Mouse (Mus musculus) embryonic facial prominence, embryonic 12.5 days (tissue): ENCODE data around the gene Esyt1. TPM values are rescaled to one million over a fixed set of nuclear protein-coding genes. Genes with fewer than 3 reads are reported as not detected.
A peak's percentile ranks its signal among the peaks of the same experiment; 100 is the strongest.
"Not testable (repeated sequence)": the region's sequence is repeated elsewhere in the genome, so short reads cannot be mapped to it uniquely, and the experiment has no call there.

Source experiments
- ATAC-seq: fragments of 200-750 bp; cut with Nextera tagmentation; 2 replicates; pipeline ENCODE4 v1.8.0; 2017; ENCODE audit not compliant: insufficient number of reproducible peaks, insufficient read depth, low FRiP score, low TSS enrichment
- H3K27ac ChIP-seq: fragments of 300-500 bp; sonication (generic); 2 replicates; pipeline ENCODE4 v1.5.1; 2016; ENCODE audit warnings: mild to moderate bottlenecking
- H3K27me3 ChIP-seq: fragments of 300-500 bp; sonication (generic); 2 replicates; pipeline ENCODE4 v1.6.1; 2016; ENCODE audit warnings: mild to moderate bottlenecking, moderate library complexity
- H3K36me3 ChIP-seq: fragments of 300-500 bp; sonication (generic); 2 replicates; pipeline ENCODE4 v1.6.1; 2016; ENCODE audit warnings: mild to moderate bottlenecking
- H3K4me1 ChIP-seq: fragments of 300-500 bp; sonication (generic); 2 replicates; pipeline ENCODE4 v1.6.1; 2016
- H3K4me2 ChIP-seq: fragments of 300-500 bp; sonication (generic); replicated peaks from 2 replicates; pipeline ENCODE4 v1.6.1; 2016; ENCODE audit warnings: mild to moderate bottlenecking, moderate library complexity
- H3K4me3 ChIP-seq: fragments of 300-500 bp; sonication (generic); 2 replicates; pipeline ENCODE4 v1.5.1; 2016; ENCODE audit warnings: mild to moderate bottlenecking
- H3K9ac ChIP-seq: fragments of 300-500 bp; sonication (generic); 2 replicates; pipeline ENCODE4 v1.6.1; 2016; ENCODE audit warnings: mild to moderate bottlenecking, moderate library complexity
- H3K9me3 ChIP-seq: fragments of 300-500 bp; sonication (generic); 2 replicates; pipeline ENCODE4 v1.6.1; 2016; ENCODE audit warnings: mild to moderate bottlenecking, moderate library complexity
- WGBS: fragments of 180-500 bp; shearing (Covaris S2); methylation state at CpG from one replicate; pipeline ENCODE4 v1.1.7; 2016; 5-methylcytosine and 5-hydroxymethylcytosine counted together
- polyA plus RNA-seq: library from polyadenylated mRNA; unstranded; fragments of >200 nt; fragmentation: Nextera tagmentation; extraction: Ambion mirVana; gene quantifications from 2 replicates; pipeline ENCODE4 v1.2.1, GENCODE M21; 2016

The Esyt1 gene
- polyA plus RNA-seq, 1 experiment from 2014 or later, result 29.2 TPM

DNA sequence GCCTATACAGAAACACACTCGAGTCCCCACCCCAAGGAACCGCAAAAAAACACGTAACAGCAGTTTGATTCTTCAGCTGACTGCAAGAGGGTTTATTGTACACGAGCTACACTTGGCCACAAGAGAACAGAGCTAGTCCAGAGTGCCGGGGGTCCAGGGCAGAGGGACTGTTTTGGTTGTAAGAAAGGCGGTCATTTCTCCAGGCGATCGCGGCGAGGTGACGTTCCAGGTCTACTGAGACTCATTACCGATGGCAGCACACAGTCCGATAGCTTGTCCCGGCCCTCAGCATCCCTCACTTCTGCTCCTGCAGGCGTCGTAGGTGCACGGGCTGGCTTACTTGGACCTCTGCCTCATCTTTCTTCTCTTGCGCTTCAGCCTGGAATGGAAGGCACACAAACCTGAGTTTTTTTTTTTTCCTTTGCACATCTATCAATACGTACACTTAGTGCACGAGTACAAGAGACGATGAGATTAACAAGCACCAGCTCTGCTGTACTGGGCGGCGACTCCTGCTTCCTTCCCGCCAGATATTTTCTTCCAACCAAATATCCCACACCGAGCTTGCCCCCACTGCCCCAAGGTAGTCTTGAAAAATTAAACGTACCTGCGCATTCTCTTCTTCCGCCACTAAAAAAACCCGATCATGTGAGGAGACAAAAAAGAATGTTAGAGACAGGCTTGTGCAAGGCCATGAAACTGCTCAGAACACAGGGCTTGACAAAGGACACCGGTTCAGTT lies 22.6 kb upstream of the Esyt1 start:
- not testable (repeated sequence) for ATAC-seq, H3K9me3 ChIP-seq, H3K27me3 ChIP-seq, H3K4me1 ChIP-seq
- Histone ChIP-seq H3K4me3 (peak overlapping the region; percentile 53), H3K9ac (peak overlapping the region; percentile 76), H3K4me2 (peak overlapping the region; percentile 80), H3K27ac (peak overlapping the region; percentile 98), H3K36me3 (peaks cover 21% of the 10 kb centered on the region)
- under 1% methylated on average over 30 of the region's 30 CpGs for WGBS

DNA sequence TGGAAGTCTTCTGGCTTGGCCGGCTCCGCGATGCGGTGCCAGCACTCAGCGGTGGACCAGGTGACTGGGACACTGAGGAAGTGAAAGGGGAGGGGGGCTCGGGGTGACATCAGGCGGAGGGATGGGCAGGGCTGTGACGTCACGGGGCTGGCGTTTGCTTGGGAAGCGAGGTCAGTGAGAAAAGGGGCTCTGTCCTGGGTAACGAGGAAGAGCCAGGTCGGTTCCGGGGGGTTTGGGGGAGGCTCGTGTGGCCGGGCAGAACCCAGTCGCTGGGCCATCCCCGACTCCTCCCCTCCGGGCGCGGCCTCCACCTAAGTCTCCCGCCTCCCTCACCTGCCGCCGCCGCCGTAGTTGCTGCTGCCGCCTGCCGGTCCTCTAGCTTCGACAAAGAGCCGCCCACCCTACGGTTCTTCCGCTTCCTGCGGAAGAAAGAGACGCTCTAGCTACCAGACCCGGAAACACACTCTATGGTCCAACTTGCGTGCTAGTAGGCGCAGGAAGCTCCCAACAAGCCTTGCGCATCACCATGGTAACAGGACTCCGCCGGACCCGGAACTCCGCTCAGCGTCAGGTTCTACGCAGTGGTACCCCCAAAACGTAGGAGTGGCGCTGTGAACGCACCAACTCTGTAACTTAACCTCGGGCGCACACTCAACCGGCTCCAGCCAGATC lies 21.8 kb upstream of the Esyt1 start, which contains the start of gene Zc3h10:
Zc3h10 (minus strand) TSS at position 414 of the 672 bp plus-strand sequence.
- Histone ChIP-seq H3K27ac (peak within 1 kb of the TSS; percentile 98), H3K27me3 (no peaks in the 10 kb centered on the region), H3K4me3 (peak within 1 kb of the TSS; percentile 53), H3K4me1 (peaks cover 8% of the 10 kb centered on the region), H3K4me2 (peak within 1 kb of the TSS; percentile 80), H3K9ac (peak within 1 kb of the TSS; percentile 76), H3K36me3 (peaks cover 28% of the 10 kb centered on the region), H3K9me3 (no peaks in the 10 kb centered on the region)
- peak; percentile 80 for ATAC-seq
- WGBS, result under 1% methylated on average over 47 of the region's 50 CpGs

DNA sequence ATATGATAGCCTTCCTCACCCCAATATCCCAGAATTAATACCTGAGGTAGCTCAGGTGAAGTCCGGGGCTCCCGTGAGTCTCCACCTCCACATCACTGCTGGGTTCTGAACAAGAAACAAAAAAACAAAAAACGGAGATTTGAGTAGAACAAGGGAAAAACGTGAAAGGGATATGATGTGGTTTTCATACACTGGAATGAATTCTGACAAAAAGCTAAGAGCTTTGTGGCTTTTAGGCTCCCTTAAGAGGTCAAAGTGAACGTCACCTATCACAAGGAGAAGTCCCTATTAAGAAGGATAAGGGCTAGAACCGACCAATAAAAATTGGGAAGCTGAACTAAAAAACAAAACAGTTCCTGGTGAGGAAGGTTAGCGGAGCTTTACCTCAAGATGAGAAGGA lies 21.1 kb upstream of the Esyt1 start:
- Histone ChIP-seq H3K27me3 (no peaks in the 10 kb centered on the region), H3K9me3 (no peaks in the 10 kb centered on the region), H3K27ac (peak overlapping the region; percentile 88), H3K4me2 (peak overlapping the region; percentile 80), H3K4me1 (peaks cover 8% of the 10 kb centered on the region), H3K4me3 (peak overlapping the region; percentile 53), H3K9ac (peak overlapping the region; percentile 76), H3K36me3 (peaks cover 33% of the 10 kb centered on the region)
- WGBS, result 26% methylated on average over 7 of the region's 7 CpGs
- no peak for ATAC-seq

DNA sequence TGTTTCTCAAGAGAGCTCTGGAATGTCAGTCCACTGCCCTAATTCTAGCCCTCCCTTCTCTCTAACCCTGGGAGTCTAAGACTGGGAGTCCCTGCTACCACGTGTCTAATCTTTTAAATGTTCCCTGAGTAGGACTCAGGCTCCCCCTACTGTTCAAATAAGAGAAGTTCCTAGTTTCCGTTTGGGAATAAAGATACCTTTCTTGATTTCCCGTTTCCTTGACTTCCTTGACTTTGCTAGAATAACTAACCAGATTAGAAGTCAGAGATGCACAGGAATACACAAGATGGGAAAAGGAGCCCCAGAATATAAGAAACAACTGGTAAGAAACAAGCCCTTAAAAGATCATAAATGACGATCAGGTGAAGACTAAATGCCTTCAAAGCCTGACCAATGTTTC lies 20.7 kb upstream of the Esyt1 start:
- Histone ChIP-seq H3K4me2 (peak overlapping the region; percentile 80), H3K4me1 (peaks cover 8% of the 10 kb centered on the region), H3K36me3 (peaks cover 34% of the 10 kb centered on the region), H3K27me3 (no peaks in the 10 kb centered on the region), H3K4me3 (peak overlapping the region; percentile 53), H3K9ac (peak overlapping the region; percentile 76), H3K27ac (peak overlapping the region; percentile 88; the same call in 1 of the 2 replicates), H3K9me3 (no peaks in the 10 kb centered on the region)
- ATAC-seq, result no peak
- whole genome bisulfite sequencing, result 13% methylated on average over 4 of the region's 4 CpGs

DNA sequence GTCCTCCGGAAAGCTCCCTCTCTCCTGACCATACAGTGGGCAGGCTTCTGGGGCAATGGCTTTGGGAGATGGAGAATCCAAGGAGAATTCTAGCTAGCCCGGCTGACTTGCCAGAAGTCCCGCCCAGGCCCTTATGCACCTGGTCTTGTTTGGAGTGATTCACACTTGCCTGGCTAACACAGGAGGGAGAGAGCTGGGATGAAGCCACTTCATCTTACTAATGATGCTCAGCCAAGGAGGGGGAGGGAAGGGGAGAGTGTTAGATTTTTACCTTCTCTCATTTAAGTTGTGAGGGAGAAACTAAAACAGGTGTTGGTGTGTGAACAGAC lies 19.9 kb upstream of the Esyt1 start:
- Histone ChIP-seq H3K4me3 (no peak overlapping the region), H3K27ac (no peak overlapping the region), H3K36me3 (peaks cover 40% of the 10 kb centered on the region), H3K9ac (no peak overlapping the region), H3K4me1 (peaks cover 8% of the 10 kb centered on the region), H3K4me2 (no peak overlapping the region), H3K27me3 (no peaks in the 10 kb centered on the region), H3K9me3 (no peaks in the 10 kb centered on the region)
- ATAC-seq, result no peak
- 84% methylated on average over 3 of the region's 3 CpGs for WGBS

DNA sequence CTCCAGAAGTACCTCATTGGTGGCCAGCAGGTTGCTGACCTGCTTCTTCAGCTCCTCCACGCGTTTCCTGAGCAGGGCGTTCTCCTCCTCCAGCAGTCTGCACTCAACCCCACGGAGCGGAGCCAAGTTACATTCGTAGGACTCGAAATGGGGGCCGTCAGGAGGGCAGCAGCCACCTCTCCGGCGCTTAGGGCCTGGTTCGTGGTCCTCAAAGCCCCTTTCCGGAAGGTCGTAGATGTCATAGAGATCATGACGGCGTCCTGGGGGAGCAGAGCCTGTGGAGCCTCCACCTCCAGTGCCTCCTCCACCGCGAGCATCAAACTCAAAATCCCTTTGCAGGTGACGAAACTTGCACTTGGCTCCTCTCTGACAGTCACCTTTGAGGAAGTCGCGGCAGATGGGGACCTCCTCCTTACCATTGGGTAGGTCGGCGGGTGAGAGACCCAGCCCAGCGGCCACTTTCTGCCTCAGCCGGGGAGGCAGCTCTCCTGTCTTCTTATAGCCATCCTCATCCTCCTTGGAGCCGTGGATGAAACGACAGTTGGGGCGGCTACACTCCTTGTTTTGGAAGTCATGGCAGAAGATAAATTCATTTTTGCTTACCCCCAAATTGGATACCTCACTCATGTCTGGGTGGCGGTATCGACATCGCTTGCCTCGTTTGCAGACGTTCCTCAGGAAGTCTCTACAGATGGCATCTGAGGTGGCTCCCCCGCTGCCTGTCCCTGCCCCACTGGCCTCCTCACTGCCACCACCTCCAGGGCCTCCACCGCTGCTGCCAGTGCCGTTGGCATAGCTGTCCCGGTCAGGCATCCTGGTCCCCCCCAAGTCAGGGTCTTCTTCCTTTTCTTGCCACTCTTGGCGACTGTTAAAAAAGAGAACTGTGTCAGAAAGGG lies 19.3 kb upstream of the Esyt1 start:
- H3K4me3 ChIP-seq, result no peak overlapping the region
- ATAC-seq, result no peak
- WGBS, result 95% methylated on average over 37 of the region's 37 CpGs

DNA sequence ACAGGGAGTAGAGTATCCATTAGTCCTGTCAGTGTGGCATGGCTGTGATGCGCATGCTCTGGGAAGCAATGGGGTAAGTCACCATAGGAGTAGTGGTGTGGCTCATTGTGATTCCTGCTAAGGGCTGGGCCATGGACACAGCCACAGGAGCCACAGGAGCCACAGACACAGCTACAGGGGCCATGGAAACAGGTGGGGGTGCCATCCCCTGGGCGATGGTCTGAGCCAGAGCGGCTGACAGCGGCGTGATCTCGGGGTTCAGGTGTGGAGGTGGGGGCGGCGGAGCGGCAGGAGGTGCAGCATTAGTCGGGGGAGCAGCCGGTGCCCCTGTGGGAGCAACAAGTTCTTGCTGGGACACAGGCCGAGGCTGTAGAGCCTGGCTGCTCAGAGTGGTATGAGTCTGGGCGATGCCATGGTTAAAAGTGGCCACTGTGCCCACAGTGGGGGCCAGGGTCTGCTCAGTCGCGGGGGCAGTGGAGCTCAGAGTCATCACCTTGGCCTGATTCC lies 18.5 kb upstream of the Esyt1 start:
- Histone ChIP-seq H3K27ac (no peak overlapping the region), H3K9ac (no peak overlapping the region), H3K36me3 (peaks cover 40% of the 10 kb centered on the region), H3K4me3 (no peak overlapping the region), H3K4me2 (no peak overlapping the region), H3K9me3 (no peaks in the 10 kb centered on the region), H3K4me1 (peaks cover 8% of the 10 kb centered on the region), H3K27me3 (no peaks in the 10 kb centered on the region)
- ATAC-seq, result no peak
- WGBS, result 97% methylated on average over 15 of the region's 15 CpGs

More for the DNA sequence above, 19.3 kb upstream of the Esyt1 start:
- no peak overlapping the region for H3K27ac ChIP-seq
- H3K9me3 ChIP-seq, result no peaks in the 10 kb centered on the region
- no peak overlapping the region for H3K9ac ChIP-seq
- no peaks in the 10 kb centered on the region for H3K27me3 ChIP-seq
- no peak overlapping the region for H3K4me2 ChIP-seq
- peaks cover 8% of the 10 kb centered on the region for H3K4me1 ChIP-seq
- peaks cover 40% of the 10 kb centered on the region for H3K36me3 ChIP-seq

DNA sequence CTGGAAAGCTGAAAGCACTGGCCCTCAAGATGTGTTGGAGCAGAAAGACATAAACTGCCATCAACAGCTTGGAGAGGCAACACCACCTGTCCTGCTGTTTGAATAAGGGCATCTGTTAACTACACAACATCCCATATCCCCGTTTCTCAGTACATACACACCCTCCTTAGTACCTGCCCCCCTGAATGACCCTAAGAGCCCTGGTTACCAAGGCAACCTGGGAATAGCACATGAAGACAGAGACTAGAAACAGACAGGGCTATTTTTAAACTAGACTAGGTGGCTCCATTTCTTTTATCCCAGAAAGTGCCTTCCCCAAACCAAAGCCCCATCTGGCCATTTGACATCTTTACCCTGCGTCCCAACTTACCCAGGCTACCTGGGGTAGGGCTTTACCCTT lies 17.4 kb upstream of the Esyt1 start:
- Histone ChIP-seq H3K27me3 (no peaks in the 10 kb centered on the region), H3K4me3 (no peak overlapping the region), H3K9ac (no peak overlapping the region), H3K27ac (no peak overlapping the region), H3K4me2 (no peak overlapping the region), H3K36me3 (peaks cover 40% of the 10 kb centered on the region), H3K9me3 (no peaks in the 10 kb centered on the region), H3K4me1 (peaks cover 8% of the 10 kb centered on the region)
- WGBS, result 64% methylated on average over 2 of the region's 2 CpGs
- ATAC-seq, result no peak

DNA sequence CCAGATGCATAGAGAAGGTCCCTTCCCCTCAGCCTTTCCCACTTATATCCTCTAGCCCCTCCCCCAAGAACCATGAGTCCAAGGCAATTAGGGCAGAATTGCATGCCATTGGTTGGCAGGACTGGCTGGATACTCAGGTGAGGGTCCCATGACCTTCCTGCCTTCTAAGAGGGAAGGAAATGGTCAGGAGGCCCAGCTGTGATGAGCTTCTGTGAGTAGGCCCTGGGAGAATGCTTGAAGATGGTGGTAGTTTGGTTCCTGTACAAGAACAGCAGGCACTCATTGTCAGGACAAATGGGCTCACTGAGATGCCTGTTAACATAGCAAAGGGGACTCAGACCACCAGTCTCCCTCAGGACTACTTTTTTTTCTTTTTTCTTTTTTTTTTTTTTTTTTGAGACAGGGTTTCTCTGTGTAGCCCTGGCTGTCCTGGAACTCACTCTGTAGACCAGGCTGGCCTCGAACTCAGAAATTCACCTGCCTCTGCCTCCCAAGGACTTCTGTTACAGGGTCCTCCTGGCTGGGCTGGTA lies 12.7 kb upstream of the Esyt1 start:
- no peaks in the 10 kb centered on the region for H3K9me3 ChIP-seq
- no peak overlapping the region for H3K4me3 ChIP-seq
- H3K27ac ChIP-seq, result no peak overlapping the region
- no peak for ATAC-seq
- 87% methylated on average over 1 of the region's 1 CpGs for WGBS
- H3K4me2 ChIP-seq, result no peak overlapping the region
- H3K9ac ChIP-seq, result no peak overlapping the region
- peaks cover 19% of the 10 kb centered on the region for H3K36me3 ChIP-seq
- H3K27me3 ChIP-seq, result no peaks in the 10 kb centered on the region
- H3K4me1 ChIP-seq, result no peaks in the 10 kb centered on the region

DNA sequence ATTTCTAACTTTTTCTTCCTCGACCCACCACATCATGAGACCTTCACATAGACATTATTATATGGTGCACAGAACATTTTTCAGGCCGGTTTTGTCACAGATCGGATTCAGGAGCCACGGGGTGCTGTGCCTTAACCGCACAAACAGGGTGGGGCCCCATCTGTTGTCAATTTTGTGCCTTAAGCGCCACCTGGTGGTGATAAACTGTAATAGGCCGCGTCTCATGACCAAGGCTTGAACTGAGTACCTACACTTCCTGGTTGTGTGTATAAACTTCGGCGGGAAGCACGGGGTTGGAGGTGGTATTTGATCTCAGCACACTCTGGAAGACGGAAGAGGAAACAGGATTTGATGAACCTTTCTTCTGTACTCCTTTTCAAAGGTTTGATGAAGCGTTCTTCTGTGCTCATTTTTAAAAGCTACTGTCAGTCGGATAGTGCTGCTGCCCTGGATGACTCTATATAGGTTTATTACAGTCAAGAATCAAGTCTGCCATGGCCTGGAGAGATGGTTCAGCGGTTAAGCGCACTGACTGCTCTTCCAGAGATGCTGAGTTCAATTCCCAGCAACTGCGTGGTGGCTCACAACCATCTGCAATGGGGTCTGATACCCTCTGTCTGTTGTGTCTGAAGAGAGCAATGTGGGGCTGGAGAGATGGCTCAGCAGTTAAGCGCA lies 10.7 kb upstream of the Esyt1 start:
- Histone ChIP-seq H3K27me3 (no peaks in the 10 kb centered on the region), H3K9me3 (no peaks in the 10 kb centered on the region), H3K9ac (no peak overlapping the region), H3K27ac (peak overlapping the region; percentile 64; the same call in 1 of the 2 replicates), H3K4me2 (peak overlapping the region; percentile 39), H3K36me3 (peaks cover 6% of the 10 kb centered on the region; the same call in 1 of the 2 replicates), H3K4me3 (no peak overlapping the region), H3K4me1 (no peaks in the 10 kb centered on the region)
- 15% methylated on average over 18 of the region's 18 CpGs for WGBS
- ATAC-seq, result peak; percentile 85; the same call in 1 of the 2 replicates
